Mouse (Mus musculus) erythroblast, embryonic 14.5 days (primary cell): Measurements from ENCODE around the gene Bpnt1. TPM values are rescaled to one million over a fixed set of nuclear protein-coding genes. Genes with fewer than 3 reads are reported as not detected.
"Not testable (repeated sequence)": the region's sequence is repeated elsewhere in the genome, so short reads cannot be mapped to it uniquely, and the experiment has no call there.

Experiments used
- H3K27me3 ChIP-seq: 2 replicates; pipeline ENCODE4 v1.6.1; 2012; ENCODE audit warnings: inconsistent platforms; ENCODE audit not compliant: control insufficient read depth
- H3K36me3 ChIP-seq: 2 replicates; pipeline ENCODE4 v1.6.1; 2012; ENCODE audit warnings: mild to moderate bottlenecking, inconsistent platforms; ENCODE audit not compliant: control insufficient read depth
- H3K4me1 ChIP-seq: 2 replicates; pipeline ENCODE4 v1.6.1; 2012; ENCODE audit warnings: inconsistent platforms; ENCODE audit not compliant: control insufficient read depth
- H3K4me3 ChIP-seq: replicated peaks from 2 replicates; pipeline ENCODE3; 2012; ENCODE audit warnings: moderate library complexity, mild to moderate bottlenecking, inconsistent platforms
- H3K9me3 ChIP-seq: 2 replicates; pipeline ENCODE4 v1.6.1; 2012; ENCODE audit warnings: low read length, inconsistent platforms, mixed read lengths; ENCODE audit not compliant: control insufficient read depth
- GATA1 ChIP-seq: IDR thresholded peaks from 2 replicates; pipeline ENCODE4 v1.6.1; 2012; ENCODE audit warnings: low read length, inconsistent platforms, mixed read lengths
- TAL1 ChIP-seq: IDR thresholded peaks from 3 replicates; pipeline ENCODE4 v1.6.1; 2012; ENCODE audit warnings: low read length, inconsistent platforms, mixed read lengths
- polyA plus RNA-seq: library from polyadenylated mRNA; stranded (reverse); fragments of >175 nt; gene quantifications from 2 replicates; pipeline ENCODE4 v1.2.3, GENCODE M21; 2012

Gene Bpnt1
- polyA plus RNA-seq, 1 experiment: 0.18 TPM

GRCm38 (mm10) chr1:185298496-185298895 is 33.5 kb upstream of the Bpnt1 start:
- no peaks in the 10 kb centered on the region for H3K27me3 ChIP-seq
- TF ChIP-seq TAL1 (no peak), GATA1 (no peak)
- no peaks in the 10 kb centered on the region for H3K4me1 ChIP-seq
- H3K4me3 ChIP-seq: no peak overlapping the region
- no peaks in the 10 kb centered on the region for H3K9me3 ChIP-seq
- H3K36me3 ChIP-seq: peaks cover 66% of the 10 kb centered on the region

GRCm38 (mm10) chr1:185302816-185303215 is 29.1 kb upstream of the Bpnt1 start:
- Histone ChIP-seq H3K9me3 (0 out of 2 replicates have a peak, but pooled peaks cover 2% of the 10 kb centered on the region), H3K4me3 (no peak overlapping the region), H3K36me3 (peaks cover 43% of the 10 kb centered on the region), H3K27me3 (no peaks in the 10 kb centered on the region), H3K4me1 (no peaks in the 10 kb centered on the region; the same call in 1 of the 2 replicates)
- no peak for TF ChIP-seq GATA1
- no peak for TF ChIP-seq TAL1

- Histone ChIP-seq H3K9me3 (0 out of 2 replicates have a peak, but pooled peaks cover 2% of the 10 kb centered on the region), H3K27me3 (no peaks in the 10 kb centered on the region), H3K36me3 (peaks cover 46% of the 10 kb centered on the region), H3K4me3 (no peak overlapping the region), H3K4me1 (no peaks in the 10 kb centered on the region; the same call in none of the 2 replicates)
- no peak for TF ChIP-seq TAL1
These were observed 25.1 kb upstream of the Bpnt1 start for GRCm38 (mm10) chr1:185306836-185307235.

GRCm38 (mm10) chr1:185307645-185308044 is 24.3 kb upstream of the Bpnt1 start:
- H3K36me3 ChIP-seq: peaks cover 45% of the 10 kb centered on the region
- H3K27me3 ChIP-seq: no peaks in the 10 kb centered on the region
- H3K4me1 ChIP-seq: no peaks in the 10 kb centered on the region; the same call in none of the 2 replicates
- H3K4me3 ChIP-seq: no peak overlapping the region
- 0 out of 2 replicates have a peak, but pooled peaks cover 2% of the 10 kb centered on the region for H3K9me3 ChIP-seq
- no peak for TF ChIP-seq GATA1
- no peak for TF ChIP-seq TAL1

- H3K36me3 ChIP-seq: peaks cover 43% of the 10 kb centered on the region
These were observed 23.6 kb upstream of the Bpnt1 start for GRCm38 (mm10) chr1:185308334-185308733.

GRCm38 (mm10) chr1:185308908-185309307 is 23.0 kb upstream of the Bpnt1 start:
- H3K4me3 ChIP-seq: no peak overlapping the region
- 0 out of 2 replicates have a peak, but pooled peaks cover 2% of the 10 kb centered on the region for H3K9me3 ChIP-seq
- TF ChIP-seq TAL1: no peak
- no peak for TF ChIP-seq GATA1
- H3K4me1 ChIP-seq: no peaks in the 10 kb centered on the region; the same call in none of the 2 replicates
- no peaks in the 10 kb centered on the region for H3K27me3 ChIP-seq
- peaks cover 49% of the 10 kb centered on the region for H3K36me3 ChIP-seq

More at GRCm38 (mm10) chr1:185308334-185308733, 23.6 kb upstream of the Bpnt1 start:
- no peak overlapping the region for H3K4me3 ChIP-seq
- H3K4me1 ChIP-seq: no peaks in the 10 kb centered on the region; the same call in none of the 2 replicates
- H3K27me3 ChIP-seq: no peaks in the 10 kb centered on the region
- 0 out of 2 replicates have a peak, but pooled peaks cover 2% of the 10 kb centered on the region for H3K9me3 ChIP-seq
- TF ChIP-seq TAL1 (no peak), GATA1 (no peak)

- TF ChIP-seq GATA1: no peak
- TF ChIP-seq TAL1: no peak
- no peaks in the 10 kb centered on the region; the same call in none of the 2 replicates for H3K4me1 ChIP-seq
- peaks cover 65% of the 10 kb centered on the region for H3K36me3 ChIP-seq
- no peak overlapping the region for H3K4me3 ChIP-seq
- H3K9me3 ChIP-seq: no peaks in the 10 kb centered on the region
- no peaks in the 10 kb centered on the region for H3K27me3 ChIP-seq
These were observed 20.0 kb upstream of the Bpnt1 start for GRCm38 (mm10) chr1:185311949-185312348.

GRCm38 (mm10) chr1:185314546-185314945 is 17.4 kb upstream of the Bpnt1 start:
- H3K27me3 ChIP-seq: no peaks in the 10 kb centered on the region
- H3K4me1 ChIP-seq: no peaks in the 10 kb centered on the region
- TF ChIP-seq GATA1 (no peak), TAL1 (no peak)
- no peak overlapping the region for H3K4me3 ChIP-seq
- H3K9me3 ChIP-seq: no peaks in the 10 kb centered on the region; the same call in 1 of the 2 replicates
- H3K36me3 ChIP-seq: peaks cover 68% of the 10 kb centered on the region

- Histone ChIP-seq H3K27me3 (no peaks in the 10 kb centered on the region), H3K4me1 (no peaks in the 10 kb centered on the region), H3K4me3 (no peak overlapping the region), H3K36me3 (peaks cover 80% of the 10 kb centered on the region), H3K9me3 (no peaks in the 10 kb centered on the region; the same call in 1 of the 2 replicates)
- TF ChIP-seq GATA1 (no peak), TAL1 (no peak)
These were observed 15.9 kb upstream of the Bpnt1 start for GRCm38 (mm10) chr1:185315846-185316568.

GRCm38 (mm10) chr1:185327754-185328345 is 4.1 kb upstream of the Bpnt1 start:
- H3K4me1 ChIP-seq: peaks cover 37% of the 10 kb centered on the region
- not testable (repeated sequence) for H3K27me3 ChIP-seq, H3K9me3 ChIP-seq
- peaks cover 44% of the 10 kb centered on the region for H3K36me3 ChIP-seq
- H3K4me3 ChIP-seq: peak overlapping the region; percentile 89
